Mouse (Mus musculus) kidney, embryonic 15.5 days (tissue): Measurements from ENCODE around the gene Tdrd6. TPM values are rescaled to one million over a fixed set of nuclear protein-coding genes. Genes with fewer than 3 reads are reported as not detected.

ENCODE experiments used
- ATAC-seq: fragments of 200-750 bp; cut with Nextera tagmentation; replicated peaks from 2 replicates; pipeline ENCODE4 v1.8.0; 2017; ENCODE audit warnings: moderate TSS enrichment; ENCODE audit not compliant: low FRiP score
- H3K27ac ChIP-seq: fragments of 300-500 bp; sonication (generic); 2 replicates; pipeline ENCODE4 v1.5.1; 2015; ENCODE audit warnings: mild to moderate bottlenecking, inconsistent platforms
- H3K27me3 ChIP-seq: fragments of 300-500 bp; sonication (generic); 2 replicates; pipeline ENCODE4 v1.6.1; 2015; ENCODE audit warnings: inconsistent platforms
- H3K36me3 ChIP-seq: fragments of 300-500 bp; sonication (generic); 2 replicates; pipeline ENCODE4 v1.6.1; 2015; ENCODE audit warnings: inconsistent platforms
- H3K4me1 ChIP-seq: fragments of 300-500 bp; sonication (generic); 2 replicates; pipeline ENCODE4 v1.6.1; 2015; ENCODE audit warnings: inconsistent platforms
- H3K4me2 ChIP-seq: fragments of 300-500 bp; sonication (generic); 2 replicates; pipeline ENCODE4 v1.6.1; 2015; ENCODE audit warnings: moderate library complexity, mild to moderate bottlenecking, inconsistent platforms
- H3K4me3 ChIP-seq: fragments of 300-500 bp; sonication (generic); replicated peaks from 2 replicates; pipeline ENCODE4 v1.5.1; 2015; ENCODE audit warnings: mild to moderate bottlenecking, inconsistent platforms
- H3K9ac ChIP-seq: fragments of 300-500 bp; sonication (generic); 2 replicates; pipeline ENCODE4 v1.6.1; 2015; ENCODE audit warnings: mild to moderate bottlenecking, inconsistent platforms
- H3K9me3 ChIP-seq: fragments of 300-500 bp; sonication (generic); replicated peaks from 2 replicates; pipeline ENCODE4 v1.6.1; 2016; ENCODE audit warnings: inconsistent platforms
- WGBS: fragments of 180-500 bp; shearing (Covaris S2); methylation state at CpG from one replicate; pipeline ENCODE4 v1.1.7; 2015; ENCODE audit warnings: mixed read lengths; 5-methylcytosine and 5-hydroxymethylcytosine counted together
- polyA plus RNA-seq: library from polyadenylated mRNA; unstranded; fragments of >200 nt; fragmentation: Nextera tagmentation; extraction: Ambion mirVana; gene quantifications from 2 replicates; pipeline ENCODE4 v1.2.1, GENCODE M21; 2015

The Tdrd6 gene
- polyA plus RNA-seq, 1 experiment from 2014 or later: 0.03 TPM

- ATAC-seq: peak; percentile 97
- WGBS: under 1% methylated on average over 34 of the region's 34 CpGs
- peak within 1 kb of the TSS; percentile 50 for H3K9ac ChIP-seq
Observed at GRCm38 (mm10) chr17:43567992-43568888, 61.9 kb downstream of the Tdrd6 start, which contains the start of gene Pla2g7. Gene Pla2g7, plus strand, starts transcription at chr17:43568098.

GRCm38 (mm10) chr17:43567593-43567991, 62.5 kb downstream of the Tdrd6 start:
- no peaks in the 10 kb centered on the region for H3K27me3 ChIP-seq
- H3K4me2 ChIP-seq: peak overlapping the region; percentile 86
- H3K9ac ChIP-seq: 0 out of 2 replicates have a peak overlapping the region, but pooled peaks have one; percentile 50
- WGBS: 8% methylated on average over 12 of the region's 12 CpGs
- peak overlapping the region; percentile 91 for H3K27ac ChIP-seq
- H3K9me3 ChIP-seq: no peaks in the 10 kb centered on the region
- peak; percentile 34; the same call in 1 of the 2 replicates for ATAC-seq
- peaks cover 26% of the 10 kb centered on the region for H3K4me1 ChIP-seq
- no peaks in the 10 kb centered on the region for H3K36me3 ChIP-seq
- peak overlapping the region; percentile 53 for H3K4me3 ChIP-seq

More at GRCm38 (mm10) chr17:43567992-43568888, 61.9 kb downstream of the Tdrd6 start, which contains the start of gene Pla2g7:
- peak within 1 kb of the TSS; percentile 53 for H3K4me3 ChIP-seq
- H3K4me1 ChIP-seq: peaks cover 26% of the 10 kb centered on the region
- no peaks in the 10 kb centered on the region for H3K36me3 ChIP-seq
- no peaks in the 10 kb centered on the region for H3K9me3 ChIP-seq
- H3K4me2 ChIP-seq: peak within 1 kb of the TSS; percentile 86
- H3K27ac ChIP-seq: peak within 1 kb of the TSS; percentile 91
- no peaks in the 10 kb centered on the region for H3K27me3 ChIP-seq

Other genes with a start within 250 kb of the Tdrd6 start
- 37.4 TPM in 2 replicates for gene Mep1a, start 127.5 kb downstream of the Tdrd6 start, polyA plus RNA-seq
- 0.17 and 0.47 TPM in 2 replicates for gene Ankrd66, start 86.7 kb downstream of the Tdrd6 start, polyA plus RNA-seq
- 66.6 and 67.2 TPM in 2 replicates for gene Pla2g7, start 62.2 kb downstream of the Tdrd6 start, polyA plus RNA-seq
- 17.8 and 22.6 TPM in 2 replicates for gene Slc25a27, start 36.9 kb upstream of the Tdrd6 start, polyA plus RNA-seq
- gene Cyp39a1, start 37.1 kb upstream of the Tdrd6 start, polyA plus RNA-seq: 24.8 and 27.3 TPM in 2 replicates
- gene Rcan2, start 171.1 kb upstream of the Tdrd6 start, polyA plus RNA-seq: 4.5 and 6.8 TPM in 2 replicates